Mouse (Mus musculus) E14TG2a.4 (cell line): Measurements from ENCODE around the gene Chit1.

Source experiments
- CTCF ChIP-seq: conservative IDR thresholded peaks from 2 replicates; pipeline ENCODE4 v1.5.1; 2014; ENCODE audit warnings: low read length
- NANOG ChIP-seq: IDR thresholded peaks from 2 replicates; pipeline ENCODE4 v1.6.1; 2014; ENCODE audit warnings: borderline replicate concordance, low read length, mixed read lengths
- POU5F1 ChIP-seq: IDR thresholded peaks from 2 replicates; pipeline ENCODE4 v1.6.1; 2014; ENCODE audit warnings: low read length, borderline replicate concordance

DNA sequence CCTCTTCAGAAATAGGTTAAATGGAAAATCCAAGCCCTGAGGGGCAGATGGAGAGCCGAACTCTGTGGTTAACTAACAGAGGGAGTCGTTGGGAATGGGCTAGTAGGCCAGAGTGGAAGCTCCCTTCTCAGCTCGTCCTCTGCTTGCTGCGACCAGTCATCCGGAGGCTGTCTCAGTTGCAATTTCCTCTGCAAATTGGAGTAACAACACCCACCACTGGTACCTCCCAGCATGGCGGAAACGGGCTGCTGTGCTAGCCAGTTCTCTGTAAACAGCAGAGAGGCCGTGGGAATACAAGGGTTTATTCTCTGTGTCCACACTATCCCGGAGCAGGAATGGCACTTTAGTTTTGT, 47.3 kb upstream of the Chit1 start:
- TF ChIP-seq CTCF (no peak), POU5F1 (no peak), NANOG (no peak)
